Mouse (Mus musculus): ENCODE measurements around the gene Ccdc106. TPM values are rescaled to one million over a fixed set of nuclear protein-coding genes. Genes with fewer than 3 reads are reported as not detected.
A peak's percentile ranks its signal among the peaks of the same experiment; 100 is the strongest.

The Ccdc106 gene
- polyA plus RNA-seq, 1 experiment from 2014 or later: 25.0 TPM

- 85% methylated on average over 27 of the region's 27 CpGs for WGBS
- Histone ChIP-seq H3K36me3 (ENCODE audit: control insufficient read depth, insufficient read depth, low read length) (peaks cover 51% of the 10 kb centered on the region), H3K9ac (replicated peaks; ENCODE audit: low read depth, low read length) (no peak overlapping the region), H3K27me3 (ENCODE audit: control insufficient read depth, insufficient read depth, low read length) (no peaks in the 10 kb centered on the region), H3K4me2 (replicated peaks; ENCODE audit: low read depth, low read length) (peak overlapping the region; percentile 46; the same call in 1 of the 2 replicates), H3K4me1 (ENCODE audit: control insufficient read depth, insufficient read depth, low read length) (peaks cover 5% of the 10 kb centered on the region), H3K27ac (ENCODE audit: low read length) (no peak overlapping the region), H3K9me3 (ENCODE audit: control insufficient read depth, low read depth, low read length) (no peaks in the 10 kb centered on the region), H3K4me3 (ENCODE audit: low read depth, low read length) (no peak overlapping the region; the same call in 1 of the 2 replicates)
- no peak for ATAC-seq (ENCODE audit: insufficient number of reproducible peaks, insufficient read depth, low FRiP score, low read depth)
These were observed 7.5 kb upstream of the Ccdc106 start for GRCm38 (mm10) chr7:5012681-5013513.

- under 1% methylated on average over 42 of the region's 42 CpGs for WGBS
- ATAC-seq (ENCODE audit: insufficient number of reproducible peaks, insufficient read depth, low FRiP score, low read depth): peak; percentile 80
These were observed 5.9 kb upstream of the Ccdc106 start, which contains the start of the genes Zfp524 and Fiz1 for GRCm38 (mm10) chr7:5014251-5015117. Gene Zfp524, plus strand, starts transcription at chr7:5014415. Gene Fiz1, minus strand, starts transcription at chr7:5014697.

GRCm38 (mm10) chr7:5015118-5016001, 5.0 kb upstream of the Ccdc106 start, which contains the start of gene Gm44973:
Gene Gm44973, plus strand, starts transcription at chr7:5015496.
- peak within 1 kb of the TSS; percentile 99 for H3K27ac ChIP-seq (ENCODE audit: low read length)
- peak; percentile 73 for ATAC-seq (ENCODE audit: insufficient number of reproducible peaks, insufficient read depth, low FRiP score, low read depth)

More at GRCm38 (mm10) chr7:5014251-5015117, 5.9 kb upstream of the Ccdc106 start, which contains the start of the genes Zfp524 and Fiz1:
- Histone ChIP-seq H3K9me3 (ENCODE audit: control insufficient read depth, low read depth, low read length) (no peaks in the 10 kb centered on the region), H3K4me1 (ENCODE audit: control insufficient read depth, insufficient read depth, low read length) (peaks cover 8% of the 10 kb centered on the region), H3K27me3 (ENCODE audit: control insufficient read depth, insufficient read depth, low read length) (no peaks in the 10 kb centered on the region), H3K9ac (replicated peaks; ENCODE audit: low read depth, low read length) (peak within 1 kb of the TSS; percentile 67), H3K4me3 (ENCODE audit: low read depth, low read length) (peak within 1 kb of the TSS; percentile 63), H3K4me2 (replicated peaks; ENCODE audit: low read depth, low read length) (peak within 1 kb of the TSS; percentile 49), H3K27ac (ENCODE audit: low read length) (peak within 1 kb of the TSS; percentile 99), H3K36me3 (ENCODE audit: control insufficient read depth, insufficient read depth, low read length) (peaks cover 35% of the 10 kb centered on the region)

GRCm38 (mm10) chr7:5016057-5016456, 4.3 kb upstream of the Ccdc106 start:
- Histone ChIP-seq H3K27me3 (ENCODE audit: control insufficient read depth, insufficient read depth, low read length) (no peaks in the 10 kb centered on the region), H3K36me3 (ENCODE audit: control insufficient read depth, insufficient read depth, low read length) (peaks cover 21% of the 10 kb centered on the region), H3K9me3 (ENCODE audit: control insufficient read depth, low read depth, low read length) (no peaks in the 10 kb centered on the region), H3K4me3 (ENCODE audit: low read depth, low read length) (peak overlapping the region; percentile 63), H3K4me1 (ENCODE audit: control insufficient read depth, insufficient read depth, low read length) (peaks cover 10% of the 10 kb centered on the region), H3K4me2 (replicated peaks; ENCODE audit: low read depth, low read length) (peak overlapping the region; percentile 49), H3K27ac (ENCODE audit: low read length) (peak overlapping the region; percentile 99), H3K9ac (replicated peaks; ENCODE audit: low read depth, low read length) (peak overlapping the region; percentile 53)
- no peak for ATAC-seq (ENCODE audit: insufficient number of reproducible peaks, insufficient read depth, low FRiP score, low read depth)
- WGBS: 59% methylated on average over 3 of the region's 3 CpGs

More at GRCm38 (mm10) chr7:5015118-5016001, 5.0 kb upstream of the Ccdc106 start, which contains the start of gene Gm44973:
- no peaks in the 10 kb centered on the region for H3K9me3 ChIP-seq (ENCODE audit: control insufficient read depth, low read depth, low read length)
- no peaks in the 10 kb centered on the region for H3K27me3 ChIP-seq (ENCODE audit: control insufficient read depth, insufficient read depth, low read length)
- under 1% methylated on average over 52 of the region's 76 CpGs for WGBS
- H3K4me3 ChIP-seq (ENCODE audit: low read depth, low read length): peak within 1 kb of the TSS; percentile 63
- H3K4me2 ChIP-seq (replicated peaks; ENCODE audit: low read depth, low read length): peak within 1 kb of the TSS; percentile 49
- H3K36me3 ChIP-seq (ENCODE audit: control insufficient read depth, insufficient read depth, low read length): peaks cover 26% of the 10 kb centered on the region
- peak within 1 kb of the TSS; percentile 67 for H3K9ac ChIP-seq (replicated peaks; ENCODE audit: low read depth, low read length)
- peaks cover 10% of the 10 kb centered on the region for H3K4me1 ChIP-seq (ENCODE audit: control insufficient read depth, insufficient read depth, low read length)

GRCm38 (mm10) chr7:5016920-5017319, 3.4 kb upstream of the Ccdc106 start:
- H3K27ac ChIP-seq (ENCODE audit: low read length): no peak overlapping the region
- no peaks in the 10 kb centered on the region for H3K9me3 ChIP-seq (ENCODE audit: control insufficient read depth, low read depth, low read length)
- H3K4me1 ChIP-seq (ENCODE audit: control insufficient read depth, insufficient read depth, low read length): peaks cover 14% of the 10 kb centered on the region
- no peak overlapping the region for H3K9ac ChIP-seq (replicated peaks; ENCODE audit: low read depth, low read length)
- no peaks in the 10 kb centered on the region for H3K27me3 ChIP-seq (ENCODE audit: control insufficient read depth, insufficient read depth, low read length)
- ATAC-seq (ENCODE audit: insufficient number of reproducible peaks, insufficient read depth, low FRiP score, low read depth): no peak
- peaks cover 14% of the 10 kb centered on the region for H3K36me3 ChIP-seq (ENCODE audit: control insufficient read depth, insufficient read depth, low read length)
- no peak overlapping the region for H3K4me3 ChIP-seq (ENCODE audit: low read depth, low read length)
- 98% methylated on average over 2 of the region's 2 CpGs for WGBS
- H3K4me2 ChIP-seq (replicated peaks; ENCODE audit: low read depth, low read length): no peak overlapping the region

GRCm38 (mm10) chr7:5017352-5017751, 3.0 kb upstream of the Ccdc106 start:
- Histone ChIP-seq H3K27me3 (ENCODE audit: control insufficient read depth, insufficient read depth, low read length) (no peaks in the 10 kb centered on the region), H3K27ac (ENCODE audit: low read length) (no peak overlapping the region), H3K4me3 (ENCODE audit: low read depth, low read length) (no peak overlapping the region), H3K4me1 (ENCODE audit: control insufficient read depth, insufficient read depth, low read length) (peaks cover 14% of the 10 kb centered on the region), H3K4me2 (replicated peaks; ENCODE audit: low read depth, low read length) (no peak overlapping the region), H3K36me3 (ENCODE audit: control insufficient read depth, insufficient read depth, low read length) (peaks cover 15% of the 10 kb centered on the region), H3K9me3 (ENCODE audit: control insufficient read depth, low read depth, low read length) (no peaks in the 10 kb centered on the region), H3K9ac (replicated peaks; ENCODE audit: low read depth, low read length) (no peak overlapping the region)
- 95% methylated on average over 16 of the region's 16 CpGs for WGBS
- no peak for ATAC-seq (ENCODE audit: insufficient number of reproducible peaks, insufficient read depth, low FRiP score, low read depth)

- Histone ChIP-seq H3K4me3 (ENCODE audit: low read depth, low read length) (no peak overlapping the region), H3K36me3 (ENCODE audit: control insufficient read depth, insufficient read depth, low read length) (peaks cover 14% of the 10 kb centered on the region), H3K9me3 (ENCODE audit: control insufficient read depth, low read depth, low read length) (no peaks in the 10 kb centered on the region), H3K27ac (ENCODE audit: low read length) (no peak overlapping the region), H3K27me3 (ENCODE audit: control insufficient read depth, insufficient read depth, low read length) (no peaks in the 10 kb centered on the region), H3K4me2 (replicated peaks; ENCODE audit: low read depth, low read length) (no peak overlapping the region), H3K9ac (replicated peaks; ENCODE audit: low read depth, low read length) (no peak overlapping the region), H3K4me1 (ENCODE audit: control insufficient read depth, insufficient read depth, low read length) (peaks cover 14% of the 10 kb centered on the region)
- WGBS: 97% methylated on average over 21 of the region's 21 CpGs
- ATAC-seq (ENCODE audit: insufficient number of reproducible peaks, insufficient read depth, low FRiP score, low read depth): no peak
These were observed 2.4 kb upstream of the Ccdc106 start for GRCm38 (mm10) chr7:5017931-5018330.
